Mouse (Mus musculus) spleen, adult 12 weeks (tissue): Measurements from ENCODE around the gene Commd7.
A peak's percentile ranks its signal among the peaks of the same experiment; 100 is the strongest.

Source experiments
- DNase-seq: peaks from one replicate; pipeline ENCODE4 v3.0.0; 2022; ENCODE audit warnings: low spot score

The Commd7 gene

DNA sequence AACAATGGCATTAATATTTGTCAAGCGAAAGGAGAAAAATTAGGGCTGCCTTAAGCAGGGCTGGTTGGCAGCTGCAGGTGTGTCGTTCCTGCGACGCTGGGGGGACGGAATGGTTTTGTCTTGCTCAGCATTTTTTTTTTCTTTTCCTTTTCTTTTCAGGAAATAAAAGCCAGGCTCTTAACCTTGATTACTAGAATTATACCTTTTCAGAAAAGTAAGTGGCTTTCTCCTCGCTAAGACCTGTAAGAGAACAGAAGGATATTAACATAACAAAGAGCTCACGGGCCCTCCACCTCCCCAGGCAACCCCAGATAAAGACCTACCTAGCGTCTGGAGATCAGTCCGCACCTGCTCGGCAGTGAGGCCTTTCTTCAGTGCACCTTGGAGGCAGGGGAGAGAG is 10.1 kb downstream of the Commd7 start:
- DNase-seq, result no peak

DNA sequence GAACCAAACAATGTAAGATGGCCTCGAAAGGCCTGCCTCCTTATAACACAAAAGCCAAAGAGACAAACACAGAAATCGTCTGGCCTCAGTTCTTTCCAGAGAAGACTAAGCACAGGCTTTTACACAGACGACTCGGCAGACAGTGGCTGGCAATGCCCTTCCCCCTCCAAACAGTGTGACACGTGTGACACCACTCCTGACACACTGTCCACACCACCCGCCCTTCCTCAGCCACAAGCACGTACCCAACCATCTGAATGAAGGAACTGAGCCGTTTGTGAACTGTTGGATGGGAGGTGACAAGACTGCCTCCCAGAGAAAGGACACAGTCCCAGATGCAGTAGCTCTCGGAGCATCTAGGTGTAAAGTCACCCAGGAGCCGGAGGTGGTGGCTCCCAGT is 13.7 kb downstream of the Commd7 start:
- DNase-seq, result no peak

DNA sequence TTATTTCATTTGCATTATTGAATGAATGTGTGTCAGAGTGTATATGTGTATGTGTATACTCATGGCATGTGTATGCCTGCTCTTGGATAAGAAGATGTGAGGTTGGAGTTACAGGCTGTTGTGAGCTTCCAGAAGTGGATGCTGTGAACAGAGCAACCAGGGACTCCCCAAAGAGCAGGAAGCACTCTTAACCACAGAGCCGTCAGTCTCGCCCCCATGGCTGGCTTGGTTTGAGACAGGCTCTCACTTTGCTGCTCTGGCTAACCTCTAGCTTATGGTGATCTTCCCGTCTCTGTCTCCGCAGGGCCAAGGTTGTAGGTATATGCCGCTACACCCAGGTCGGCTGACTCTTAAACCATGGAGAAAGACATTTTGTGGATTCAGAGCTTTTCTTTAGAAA is 14.1 kb downstream of the Commd7 start:
- no peak for DNase-seq

DNA sequence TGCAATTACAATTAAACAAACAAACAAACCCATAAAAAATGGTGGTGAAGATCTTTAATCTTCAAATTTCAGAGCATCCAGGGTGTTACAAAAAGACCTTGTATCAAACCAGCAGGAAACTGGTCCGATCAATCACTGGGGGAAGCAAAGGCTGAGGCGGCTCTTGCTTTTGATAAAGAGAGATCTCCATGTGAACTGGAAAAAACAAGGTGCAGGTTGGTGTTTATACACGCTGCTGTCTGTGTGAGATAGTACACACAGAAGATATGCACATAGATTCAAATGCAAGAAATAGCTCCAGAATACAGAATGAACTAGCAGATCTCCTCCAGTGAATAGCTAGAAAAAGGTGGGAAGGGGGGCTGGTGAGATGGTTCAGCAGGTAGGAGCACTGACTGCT is 15.7 kb downstream of the Commd7 start:
- no peak for DNase-seq

DNA sequence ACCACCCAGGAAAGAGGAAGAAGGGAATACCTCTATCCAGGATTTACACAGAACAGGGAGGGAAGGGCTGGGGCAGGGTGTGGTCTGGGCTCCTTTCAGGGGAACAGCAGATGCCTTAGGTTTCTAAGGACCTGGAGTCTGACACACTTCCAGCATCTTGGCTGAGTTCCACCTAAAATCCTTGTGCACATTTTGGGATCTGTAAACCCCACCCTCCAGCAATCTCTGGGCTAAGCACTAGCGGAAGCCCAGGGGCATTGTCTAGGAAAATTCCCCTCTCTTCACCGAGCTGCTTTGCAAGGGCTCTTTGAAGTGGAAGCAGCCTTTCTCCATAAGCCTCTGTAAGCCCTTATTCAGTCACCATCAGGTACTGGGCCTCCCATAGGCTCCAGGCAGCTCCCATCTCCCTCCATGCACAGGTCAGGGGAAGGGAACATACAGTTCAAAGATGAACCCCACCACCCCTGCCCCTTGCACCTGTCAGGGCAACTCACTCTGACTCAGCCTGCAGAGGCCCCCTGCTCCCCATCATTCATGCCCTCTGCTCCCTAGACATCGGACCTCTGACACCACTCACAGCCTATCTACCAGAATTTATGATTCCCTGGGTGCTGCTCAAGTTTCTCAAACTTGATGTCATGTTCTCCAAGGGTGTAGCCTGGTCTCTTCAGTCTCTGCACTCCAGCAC is 19.8 kb downstream of the Commd7 start:
- DNase-seq, result no peak

DNA sequence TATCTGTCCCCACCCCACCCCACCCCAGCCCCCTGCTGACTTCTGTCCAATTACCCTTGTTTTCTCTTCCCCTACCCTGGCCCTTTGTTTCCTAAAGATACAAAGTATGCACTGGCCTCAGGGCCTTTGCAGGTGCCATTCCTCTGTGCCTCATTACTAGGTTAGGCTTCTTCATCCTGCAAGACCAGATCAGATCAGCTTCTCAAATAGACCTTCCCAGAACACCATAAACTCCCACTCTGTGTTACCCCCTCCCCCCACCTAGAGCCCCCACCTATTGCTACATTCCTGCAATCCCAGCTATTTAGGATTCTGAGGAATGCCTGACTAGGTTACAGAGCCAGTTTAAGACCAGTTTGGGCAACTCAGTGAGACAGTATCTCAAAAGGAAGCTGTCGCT is 20.8 kb downstream of the Commd7 start:
- DNase-seq, result no peak

DNA sequence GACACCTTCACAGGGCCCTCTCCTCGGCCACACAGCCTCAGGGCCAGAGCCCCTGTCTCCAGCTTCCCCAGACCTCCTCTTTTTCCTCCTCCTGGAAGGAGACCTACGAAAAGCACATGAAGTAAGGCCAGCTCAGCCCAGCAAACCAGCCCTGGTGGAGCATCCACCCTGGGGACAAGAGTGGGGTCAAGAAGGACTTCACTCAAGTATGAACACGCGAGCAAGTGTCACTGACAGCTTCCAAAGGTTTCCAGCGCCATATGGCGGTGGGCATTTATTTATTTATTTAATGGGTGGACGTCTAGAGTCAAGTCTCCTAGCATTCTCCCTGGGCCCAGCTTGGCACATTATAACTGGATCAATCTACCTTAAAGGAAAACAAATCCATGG is 21.3 kb downstream of the Commd7 start:
- no peak for DNase-seq

DNA sequence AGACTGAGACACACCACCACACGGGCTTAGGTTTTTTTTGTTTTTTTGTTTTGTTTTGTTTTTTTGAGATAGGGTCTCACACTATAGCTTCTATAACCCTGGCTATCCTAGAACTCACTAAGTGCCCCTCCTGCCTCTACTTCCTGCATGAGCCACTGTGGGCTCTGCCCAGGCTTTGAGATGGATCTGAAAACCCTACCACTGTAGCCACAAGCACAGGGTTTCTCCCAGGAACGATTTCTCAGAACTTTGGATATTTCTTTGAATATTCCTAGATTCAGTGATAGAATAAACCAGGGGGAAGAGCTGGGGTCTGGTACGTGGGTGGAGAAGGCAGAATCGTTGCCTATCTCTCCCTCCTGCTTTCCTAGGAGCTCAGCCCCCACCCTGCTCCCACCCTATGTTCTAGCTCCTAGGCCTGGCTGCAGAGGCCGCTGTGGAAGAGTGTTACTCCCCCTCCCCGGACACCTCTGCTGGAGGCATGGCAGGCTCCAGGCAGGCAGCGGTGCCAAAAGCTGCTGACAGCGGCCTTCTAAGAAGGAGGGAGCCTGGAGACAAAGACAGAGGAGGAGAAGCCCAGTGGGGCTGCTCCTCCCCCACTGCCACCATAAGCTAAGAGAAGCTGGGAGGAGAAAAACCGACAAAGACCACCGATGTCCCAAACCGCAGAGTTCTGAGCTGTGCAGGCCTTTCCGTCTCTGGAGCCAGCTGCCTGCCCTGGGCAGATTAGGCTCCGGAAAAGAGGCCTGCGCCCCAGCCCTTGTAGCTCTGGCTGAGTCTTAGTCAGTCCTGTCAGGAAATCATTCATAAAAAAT is 21.9 kb downstream of the Commd7 start:
- DNase-seq, result no peak

DNA sequence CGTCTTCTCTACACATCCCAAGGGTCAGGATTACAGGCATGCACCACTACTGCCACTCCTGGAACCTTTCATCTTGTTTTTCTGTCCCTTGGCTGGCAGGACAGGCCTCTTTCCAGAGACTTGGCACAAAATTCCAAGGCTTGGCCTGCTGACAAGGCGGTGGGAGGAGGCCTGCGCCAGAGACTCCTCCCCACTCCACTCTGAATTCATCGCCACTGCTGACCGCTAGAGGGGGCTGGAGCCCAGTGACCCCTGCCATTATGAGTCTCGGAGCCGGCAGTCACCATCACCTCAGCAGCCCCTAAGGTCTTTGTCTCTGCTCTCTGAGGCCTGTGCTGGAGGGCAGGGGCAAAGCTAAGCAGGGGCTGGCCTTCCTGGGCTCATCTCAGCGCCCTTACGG is 23.0 kb downstream of the Commd7 start:
- peak; percentile 68 for DNase-seq

DNA sequence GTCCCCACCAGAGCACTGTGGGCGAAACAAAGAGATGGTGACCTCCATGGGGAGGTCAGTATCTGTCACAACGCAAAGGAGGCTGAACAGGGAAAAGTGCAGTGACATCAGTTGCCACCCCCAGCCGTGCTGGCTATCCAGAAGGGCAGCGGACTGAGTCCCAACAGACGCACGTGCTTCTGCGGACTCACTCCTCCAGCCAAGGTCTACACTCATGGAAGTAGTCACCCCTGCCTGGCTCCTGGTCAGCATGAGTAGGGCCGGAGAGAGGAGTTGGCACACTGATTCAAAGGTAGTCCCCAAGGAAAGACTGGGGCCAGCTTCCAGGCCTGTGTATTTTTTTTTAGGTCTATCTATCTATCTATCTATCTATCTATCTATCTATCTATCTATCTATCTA is 23.5 kb downstream of the Commd7 start:
- no peak for DNase-seq

DNA sequence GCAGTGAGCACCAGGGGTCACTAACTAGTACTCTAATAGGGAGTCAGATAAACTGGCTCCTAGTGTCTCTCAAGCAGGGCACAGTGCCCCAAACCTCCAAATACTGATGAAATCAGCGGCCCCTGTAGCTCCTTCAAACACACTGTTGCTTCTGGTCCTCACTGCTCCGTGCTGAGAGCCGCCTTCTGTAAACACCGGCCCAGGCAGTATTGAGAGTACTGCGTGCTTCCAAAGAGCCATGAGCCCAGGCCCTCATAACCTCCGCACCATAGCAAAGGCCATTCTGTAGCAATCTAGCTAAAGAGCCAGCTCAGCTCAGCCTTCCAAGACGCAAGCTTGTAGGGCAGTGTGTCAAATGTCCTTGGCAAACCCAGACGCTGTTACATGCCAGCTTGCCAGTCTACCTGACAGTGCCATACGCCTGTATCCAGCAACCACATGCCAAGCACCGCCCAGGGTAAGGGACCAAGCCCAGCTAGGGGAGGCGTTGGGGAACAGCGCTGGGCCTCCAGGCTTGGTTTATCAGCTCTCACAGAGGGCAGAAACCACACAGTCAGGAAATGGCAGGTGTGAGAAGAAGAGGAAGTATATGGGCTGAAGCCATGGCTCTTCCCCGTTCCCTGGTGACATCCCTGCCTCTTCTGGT is 24.6 kb downstream of the Commd7 start:
- DNase-seq, result no peak

DNA sequence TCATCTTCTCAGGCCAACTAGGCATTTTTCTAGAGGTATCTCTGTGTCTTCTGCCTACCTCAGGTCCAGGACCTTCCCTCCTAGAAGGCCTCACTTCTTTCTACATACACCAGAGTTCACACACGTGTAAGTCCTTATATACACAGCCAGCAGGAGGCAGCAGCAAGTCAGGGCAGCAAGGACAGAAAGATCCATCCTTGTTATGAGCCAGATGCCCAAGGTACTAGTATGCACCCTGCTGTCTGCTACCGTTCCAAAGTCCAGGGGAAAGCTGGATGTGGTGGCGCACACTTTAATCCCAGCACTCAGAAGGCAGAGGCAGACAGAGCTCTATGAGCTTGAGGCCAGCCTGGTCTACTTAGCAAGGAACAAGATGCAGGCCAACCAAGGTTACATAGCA is 26.2 kb downstream of the Commd7 start:
- peak; percentile 33 for DNase-seq

DNA sequence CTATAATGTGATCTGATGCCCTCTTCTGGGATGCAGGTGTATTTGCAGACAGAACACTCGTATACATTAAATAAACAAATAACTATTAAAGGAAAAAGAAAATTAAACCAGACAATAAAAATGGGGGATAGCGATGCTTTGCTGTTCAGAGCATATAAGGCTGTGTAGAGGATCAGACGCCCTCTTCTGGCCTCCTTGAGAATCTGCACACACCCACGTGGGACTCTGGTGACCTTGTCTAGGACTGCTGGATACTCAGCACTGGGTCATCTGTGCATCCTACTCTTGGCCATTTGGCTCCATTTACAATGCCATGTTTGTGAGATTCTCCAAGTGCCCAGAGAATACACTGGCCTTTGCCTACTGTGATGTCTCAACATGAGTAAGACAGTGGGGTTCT is 28.9 kb downstream of the Commd7 start:
- DNase-seq, result no peak

DNA sequence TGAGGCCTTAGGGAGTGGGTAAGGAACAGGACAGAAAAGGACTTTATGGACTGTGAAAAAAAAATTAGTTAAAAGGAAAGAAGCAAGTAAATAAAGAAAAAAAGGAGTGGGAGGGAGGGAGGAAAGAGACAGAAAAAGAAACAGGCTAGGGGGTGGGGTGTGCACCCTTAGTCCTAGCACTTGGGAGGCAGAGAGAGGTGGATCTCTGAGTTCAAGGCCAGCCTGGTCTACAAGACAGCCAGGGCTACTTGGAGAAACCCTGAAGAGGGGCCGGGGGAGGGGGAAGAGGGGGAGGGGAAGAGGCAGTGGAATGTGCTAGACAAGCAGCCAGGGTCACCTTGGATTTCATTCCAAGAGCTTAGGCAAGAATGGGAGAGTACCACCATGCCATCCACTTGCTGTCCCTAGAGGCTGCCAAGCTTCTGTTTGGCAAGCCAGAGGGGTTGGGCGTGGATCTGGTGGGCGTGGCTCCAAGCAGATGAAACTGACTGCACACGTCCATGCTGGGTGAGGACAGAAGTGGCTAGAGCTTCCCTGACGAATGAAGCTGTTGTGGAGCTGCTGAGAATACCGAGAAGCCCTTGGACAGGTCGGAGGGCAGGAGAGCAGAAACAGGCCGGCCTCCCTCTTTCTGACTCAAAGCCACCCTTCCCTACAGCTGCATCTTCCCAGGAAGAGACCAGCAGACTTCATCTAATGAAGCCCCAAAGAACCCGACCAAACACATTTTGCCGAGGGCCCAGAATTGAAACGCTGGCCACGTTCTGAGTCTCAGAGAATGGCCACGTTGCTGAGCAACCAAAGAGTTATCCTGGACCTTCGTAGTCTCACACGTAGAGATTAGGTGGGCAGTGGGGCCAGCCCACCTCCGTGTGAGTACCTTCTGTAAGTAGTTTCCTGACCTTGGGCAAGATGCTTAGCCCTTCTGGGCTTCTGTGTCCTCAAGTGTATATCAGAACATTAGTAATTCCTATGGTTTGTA is 31.6 kb downstream of the Commd7 start:
- no peak for DNase-seq

DNA sequence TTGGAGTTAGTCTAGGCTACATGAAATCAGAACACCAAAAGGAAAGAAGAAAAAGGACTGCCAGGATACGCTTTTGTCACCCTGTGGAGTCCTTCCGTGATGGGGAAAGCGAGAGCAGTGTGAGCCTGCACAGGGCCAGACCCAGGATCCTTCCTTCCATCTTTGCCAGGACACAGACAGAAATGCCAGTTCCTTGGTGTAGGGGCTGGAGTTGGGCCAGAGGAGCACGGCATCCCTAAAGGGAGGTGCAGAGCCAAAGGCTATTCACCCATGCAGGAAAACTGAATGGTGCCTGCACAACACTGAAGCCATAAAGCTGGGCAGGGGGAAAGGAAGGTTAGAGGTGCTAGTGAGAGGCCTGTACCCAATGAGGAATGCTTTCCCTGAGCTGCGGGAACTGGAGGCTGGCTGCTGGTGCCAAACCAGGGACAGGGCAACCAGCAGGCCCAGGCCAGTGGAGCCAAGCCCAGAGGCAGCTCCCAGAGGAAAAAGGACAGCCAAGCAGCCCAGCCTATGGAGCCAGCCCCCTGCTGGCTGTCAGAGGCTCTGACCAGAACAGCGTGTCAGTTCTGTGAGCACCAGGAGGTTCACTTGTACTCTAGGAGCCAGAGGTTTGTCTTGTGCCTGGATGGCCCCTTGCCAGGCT is 32.4 kb downstream of the Commd7 start:
- no peak for DNase-seq

DNA sequence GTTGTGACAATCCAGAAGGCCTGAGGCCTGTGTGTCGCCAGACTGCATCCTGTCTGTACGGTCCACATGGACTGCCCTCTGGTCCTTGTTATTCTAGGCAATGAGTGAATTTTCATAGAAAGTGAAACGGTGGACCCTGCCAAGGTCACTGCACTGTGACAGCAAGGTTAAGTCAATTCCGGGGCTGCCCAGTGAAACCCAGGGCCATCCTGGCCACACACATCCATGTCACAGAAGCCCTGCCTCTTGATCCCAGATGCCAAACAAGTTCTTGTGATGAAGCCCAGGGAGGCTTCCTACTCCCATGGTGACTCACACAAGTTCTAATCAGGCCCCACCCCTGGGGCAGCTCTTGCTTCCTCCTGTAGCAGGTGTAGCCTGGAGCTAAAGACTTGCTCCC is 35.0 kb downstream of the Commd7 start:
- no peak for DNase-seq

DNA sequence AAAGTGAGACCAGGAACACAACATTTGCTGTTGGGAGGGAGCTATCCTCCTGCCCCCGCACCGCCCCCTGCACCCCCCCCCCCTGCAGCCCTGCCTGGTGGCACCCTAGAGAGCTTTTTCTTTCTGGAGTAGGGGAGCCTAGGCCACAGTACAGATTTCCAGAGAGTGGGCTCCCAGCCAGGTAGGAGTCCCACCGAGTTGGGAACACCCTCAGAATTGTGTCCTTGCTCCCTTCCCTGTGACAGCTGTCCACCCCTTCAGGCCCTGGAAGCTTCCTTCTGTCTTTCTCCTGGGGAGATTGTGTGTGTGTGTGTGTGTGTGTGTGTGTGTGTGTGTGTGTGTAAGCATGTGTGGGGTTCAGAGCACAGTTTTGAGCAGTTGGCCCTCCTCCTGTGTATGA is 35.6 kb downstream of the Commd7 start:
- DNase-seq, result no peak

DNA sequence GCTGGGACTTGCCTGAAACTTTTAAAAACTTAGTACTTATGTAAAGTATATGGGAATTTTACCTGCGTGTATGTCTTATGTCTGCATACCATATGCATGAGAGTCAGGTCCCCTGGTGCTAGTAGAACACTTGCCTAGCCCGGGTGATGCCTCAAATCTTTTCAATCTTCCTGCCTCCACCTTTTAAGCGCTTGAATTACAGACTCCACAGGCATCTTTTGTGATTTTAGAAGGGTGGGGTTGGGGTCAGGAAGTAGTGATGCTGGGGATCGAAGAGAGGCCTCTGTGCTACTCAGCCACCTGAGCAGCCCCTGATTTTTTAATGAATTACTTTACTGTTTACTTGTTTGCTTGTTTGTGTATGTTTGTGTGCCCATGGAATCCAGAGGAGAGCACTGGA is 37.6 kb downstream of the Commd7 start:
- no peak for DNase-seq

DNA sequence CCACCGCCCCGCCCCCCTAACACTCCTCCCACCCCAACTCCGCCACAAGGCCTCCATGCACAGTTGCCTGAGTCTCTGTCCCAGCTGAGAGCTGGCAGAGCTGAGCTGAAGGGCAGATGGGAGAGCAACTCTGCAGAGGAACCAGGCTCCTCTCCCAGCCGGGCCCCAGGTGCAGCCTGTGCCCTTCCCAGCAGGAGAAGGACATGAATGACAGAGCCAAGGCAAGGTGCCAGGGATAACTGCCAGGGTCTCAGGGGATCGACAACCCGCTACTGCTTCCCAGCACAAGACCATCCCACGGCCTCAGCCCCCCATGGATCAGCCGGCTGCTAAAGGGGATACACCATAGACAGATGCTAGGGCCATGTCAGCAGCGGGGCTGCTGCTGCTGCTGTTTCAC is 39.4 kb downstream of the Commd7 start:
- no peak for DNase-seq

DNA sequence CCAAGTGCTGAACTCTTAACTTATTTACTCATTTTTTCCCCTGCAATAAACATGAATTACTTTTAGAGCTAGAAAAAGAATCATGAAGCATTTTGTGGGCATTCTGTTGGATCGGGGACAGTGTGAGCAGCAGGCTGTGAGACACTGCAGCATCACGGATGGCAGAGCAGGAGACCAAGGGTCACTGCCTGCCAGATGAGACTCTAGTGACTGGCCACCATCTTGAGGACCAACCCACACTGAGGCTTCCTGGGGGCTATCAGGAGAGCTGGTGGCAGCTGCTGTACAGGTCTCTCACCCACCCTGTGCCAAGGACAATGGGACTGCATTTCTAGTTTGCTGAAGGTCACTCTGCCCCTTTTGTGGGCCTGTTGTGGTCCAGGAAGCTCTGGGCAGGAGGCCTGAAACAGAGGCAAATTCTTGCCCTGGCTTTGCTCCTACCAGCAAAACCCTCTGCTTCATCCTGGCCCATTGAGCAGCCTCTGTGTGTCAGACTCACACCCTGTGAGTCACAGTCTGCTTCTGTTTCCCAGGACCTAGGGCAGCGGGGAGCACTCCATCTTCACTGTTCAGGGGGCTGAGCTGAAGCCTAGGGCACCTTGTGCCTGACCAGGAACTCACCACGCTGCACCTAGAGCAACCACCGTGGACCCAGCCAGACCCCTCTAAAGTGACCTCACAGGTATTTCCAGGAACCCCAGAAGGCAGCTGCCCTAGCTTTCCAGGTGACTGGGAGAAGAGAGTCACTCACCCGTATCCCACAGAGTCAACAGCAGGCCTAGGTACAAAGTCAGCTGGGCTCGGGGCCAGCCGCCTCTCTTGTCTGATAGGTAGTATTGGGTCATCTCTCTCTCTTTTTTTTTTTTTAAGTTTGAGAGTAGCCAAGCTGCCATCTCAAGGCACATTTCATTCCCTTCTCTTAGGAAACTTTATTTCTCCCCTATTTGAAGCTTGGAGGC is 40.2 kb downstream of the Commd7 start:
- DNase-seq, result no peak
